Mouse (Mus musculus): ENCODE data around the gene Tmem41a.
"Not testable (repeated sequence)": the region's sequence is repeated elsewhere in the genome, so short reads cannot be mapped to it uniquely, and the experiment has no call there.

Gene Tmem41a

GRCm38 (mm10) chr16:21946761-21947715 is at the start of gene Tmem41a:
Gene Tmem41a, minus strand, starts transcription at chr16:21947552.
- ATAC-seq (ENCODE audit: low TSS enrichment) = peak; percentile 96

- no peak for ATAC-seq (ENCODE audit: low TSS enrichment)
Measured at GRCm38 (mm10) chr16:21996402-21996801, 49.0 kb upstream of the Tmem41a start.

GRCm38 (mm10) chr16:21995304-21995703 is 48.0 kb upstream of the Tmem41a start, which contains the start of gene Liph:
Gene Liph, minus strand, starts transcription at chr16:21995663.
- 0 out of 2 replicates have a peak, but pooled peaks have one; percentile 13 for ATAC-seq (ENCODE audit: low TSS enrichment)

- no peak for ATAC-seq (ENCODE audit: low TSS enrichment)
Measured at GRCm38 (mm10) chr16:21991774-21992173, 44.4 kb upstream of the Tmem41a start.

- ATAC-seq (ENCODE audit: low TSS enrichment) = not testable (repeated sequence)
Measured at GRCm38 (mm10) chr16:21990893-21991292, 43.5 kb upstream of the Tmem41a start.

GRCm38 (mm10) chr16:21987956-21988355 is 40.6 kb upstream of the Tmem41a start:
- no peak for ATAC-seq (ENCODE audit: low TSS enrichment)

- ATAC-seq (ENCODE audit: low TSS enrichment) = no peak
Measured at GRCm38 (mm10) chr16:21986191-21986590, 38.8 kb upstream of the Tmem41a start.

- ATAC-seq (ENCODE audit: low TSS enrichment) = no peak
Measured at GRCm38 (mm10) chr16:21984091-21984490, 36.7 kb upstream of the Tmem41a start.

- ATAC-seq (ENCODE audit: low TSS enrichment) = no peak
Measured at GRCm38 (mm10) chr16:21983581-21983980, 36.2 kb upstream of the Tmem41a start.

- ATAC-seq (ENCODE audit: low TSS enrichment) = no peak
Measured at GRCm38 (mm10) chr16:21983146-21983545, 35.8 kb upstream of the Tmem41a start.

GRCm38 (mm10) chr16:21977347-21977746 is 30.0 kb upstream of the Tmem41a start:
- peak; percentile 81 for ATAC-seq (ENCODE audit: low TSS enrichment)

GRCm38 (mm10) chr16:21976203-21976602 is 28.9 kb upstream of the Tmem41a start:
- no peak for ATAC-seq (ENCODE audit: low TSS enrichment)

- no peak for ATAC-seq (ENCODE audit: low TSS enrichment)
Measured at GRCm38 (mm10) chr16:21971446-21971845, 24.1 kb upstream of the Tmem41a start.

- no peak for ATAC-seq (ENCODE audit: low TSS enrichment)
Measured at GRCm38 (mm10) chr16:21970536-21970935, 23.2 kb upstream of the Tmem41a start.

- ATAC-seq (ENCODE audit: low TSS enrichment) = no peak
Measured at GRCm38 (mm10) chr16:21969874-21970273, 22.5 kb upstream of the Tmem41a start.

- ATAC-seq (ENCODE audit: low TSS enrichment) = no peak
Measured at GRCm38 (mm10) chr16:21965576-21965975, 18.2 kb upstream of the Tmem41a start.

GRCm38 (mm10) chr16:21955591-21955990 is 8.2 kb upstream of the Tmem41a start:
- ATAC-seq (ENCODE audit: low TSS enrichment) = peak; percentile 73

GRCm38 (mm10) chr16:21928471-21928870 is 18.9 kb downstream of the Tmem41a start:
- no peak for ATAC-seq (ENCODE audit: low TSS enrichment)

GRCm38 (mm10) chr16:21916681-21917080 is 30.7 kb downstream of the Tmem41a start:
- ATAC-seq (ENCODE audit: low TSS enrichment) = no peak

GRCm38 (mm10) chr16:21913347-21913746 is 34.0 kb downstream of the Tmem41a start:
- peak; percentile 57; the same call in 1 of the 2 replicates for ATAC-seq (ENCODE audit: low TSS enrichment)

- ATAC-seq (ENCODE audit: low TSS enrichment) = not testable (repeated sequence)
Measured at GRCm38 (mm10) chr16:21908906-21909305, 38.4 kb downstream of the Tmem41a start.

- no peak for ATAC-seq (ENCODE audit: low TSS enrichment)
Measured at GRCm38 (mm10) chr16:21906902-21907301, 40.5 kb downstream of the Tmem41a start.

GRCm38 (mm10) chr16:21905996-21906395 is 41.4 kb downstream of the Tmem41a start:
- no peak for ATAC-seq (ENCODE audit: low TSS enrichment)
